Mouse (Mus musculus) midbrain, embryonic 13.5 days (tissue): ENCODE data around the gene Dbndd1. TPM values are rescaled to one million over a fixed set of nuclear protein-coding genes. Genes with fewer than 3 reads are reported as not detected.
A peak's percentile ranks its signal among the peaks of the same experiment; 100 is the strongest.
"Not testable (repeated sequence)": the region's sequence is repeated elsewhere in the genome, so short reads cannot be mapped to it uniquely, and the experiment has no call there.

Experiments
- ATAC-seq: fragments of 200-750 bp; cut with Nextera tagmentation; 2 replicates; pipeline ENCODE4 v1.8.0; 2017; ENCODE audit warnings: mild to moderate bottlenecking, moderate TSS enrichment, moderate library complexity
- H3K27ac ChIP-seq: fragments of 300-500 bp; sonication (generic); 2 replicates; pipeline ENCODE4 v1.5.1; 2015; ENCODE audit warnings: inconsistent platforms, mild to moderate bottlenecking, moderate library complexity
- H3K27me3 ChIP-seq: fragments of 300-500 bp; sonication (generic); 2 replicates; pipeline ENCODE4 v1.6.1; 2015; ENCODE audit warnings: mild to moderate bottlenecking, inconsistent platforms
- H3K36me3 ChIP-seq: fragments of 300-500 bp; sonication (generic); 2 replicates; pipeline ENCODE4 v1.6.1; 2015; ENCODE audit warnings: mild to moderate bottlenecking, inconsistent platforms
- H3K4me1 ChIP-seq: fragments of 300-500 bp; sonication (generic); replicated peaks from 2 replicates; pipeline ENCODE4 v1.6.1; 2015; ENCODE audit warnings: inconsistent platforms
- H3K4me2 ChIP-seq: fragments of 300-500 bp; sonication (generic); replicated peaks from 2 replicates; pipeline ENCODE4 v1.6.1; 2015; ENCODE audit warnings: moderate library complexity, mild to moderate bottlenecking, inconsistent platforms
- H3K4me3 ChIP-seq: fragments of 300-500 bp; sonication (generic); replicated peaks from 2 replicates; pipeline ENCODE4 v1.5.1; 2015; ENCODE audit warnings: mild to moderate bottlenecking, inconsistent platforms
- H3K9ac ChIP-seq: fragments of 300-500 bp; sonication (generic); replicated peaks from 2 replicates; pipeline ENCODE4 v1.6.1; 2015; ENCODE audit warnings: mild to moderate bottlenecking, inconsistent platforms
- H3K9me3 ChIP-seq: fragments of 300-500 bp; sonication (generic); 2 replicates; pipeline ENCODE4 v1.6.1; 2016; ENCODE audit warnings: mild to moderate bottlenecking, inconsistent platforms
- whole genome bisulfite sequencing: fragments of 180-500 bp; shearing (Covaris S2); methylation state at CpG from one replicate; pipeline ENCODE4 v1.1.7; 2015; 5-methylcytosine and 5-hydroxymethylcytosine counted together
- polyA plus RNA-seq: library from polyadenylated mRNA; unstranded; fragments of >200 nt; fragmentation: Nextera tagmentation; extraction: Ambion mirVana; gene quantifications from 2 replicates; pipeline ENCODE4 v1.2.1, GENCODE M21; 2015

The Dbndd1 gene
- polyA plus RNA-seq: 88.8 and 93.3 TPM in 2 replicates

DNA sequence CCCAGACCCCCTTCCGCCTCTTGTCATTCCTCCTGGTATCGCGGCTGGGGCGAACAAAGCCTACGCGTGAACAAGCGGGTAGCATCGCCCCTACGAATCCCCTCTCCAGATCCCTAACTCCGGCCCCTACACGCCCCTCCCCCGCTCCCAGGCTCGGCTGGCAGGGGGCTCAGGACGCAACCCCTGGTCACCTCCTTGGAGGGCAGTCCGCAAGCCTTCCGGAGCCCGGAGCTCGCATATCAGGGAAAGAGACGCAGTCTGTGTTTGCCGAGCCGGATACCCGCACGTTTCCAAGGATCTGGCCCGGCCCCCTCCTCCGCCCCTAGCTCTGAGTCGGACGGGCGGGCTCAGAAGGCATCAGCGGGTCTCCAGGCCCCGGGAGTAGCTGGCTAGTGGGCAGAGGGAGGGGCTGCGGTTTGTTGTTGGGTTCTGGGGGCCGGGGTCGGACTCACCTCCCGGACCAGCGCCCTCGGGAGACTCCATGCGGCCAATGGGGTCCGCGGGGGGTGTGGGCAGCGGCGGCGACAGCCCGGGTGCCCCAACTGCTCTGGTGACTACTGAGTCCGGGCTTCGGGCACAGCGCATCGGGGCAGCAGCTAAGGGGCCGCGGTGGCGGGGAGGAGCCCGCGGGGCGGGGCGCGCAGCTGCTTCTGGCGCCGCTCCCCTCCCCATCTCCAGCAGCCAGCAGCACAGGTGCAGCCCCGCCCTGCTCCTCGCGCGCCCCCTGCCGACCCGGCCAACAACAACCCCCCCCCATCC lies at the start of gene Dbndd1:
Dbndd1 (minus strand) TSS at position 683 of the 759 bp plus-strand sequence.
- peak within 1 kb of the TSS; percentile 97 for H3K27ac ChIP-seq
- H3K36me3 ChIP-seq: peaks cover 14% of the 10 kb centered on the region
- under 1% methylated on average over 61 of the region's 63 CpGs for WGBS
- H3K9me3 ChIP-seq: no peaks in the 10 kb centered on the region
- peak; percentile 71 for ATAC-seq
- H3K4me1 ChIP-seq: peaks cover 42% of the 10 kb centered on the region
- peaks cover 10% of the 10 kb centered on the region for H3K27me3 ChIP-seq
- peak within 1 kb of the TSS; percentile 87 for H3K4me3 ChIP-seq
- H3K9ac ChIP-seq: peak within 1 kb of the TSS; percentile 96
- H3K4me2 ChIP-seq: peak within 1 kb of the TSS; percentile 82

GRCm38 (mm10) chr8:123564221-123564620 lies 49.0 kb upstream of the Dbndd1 start:
- H3K4me2 ChIP-seq, ATAC-seq, H3K9me3 ChIP-seq, H3K4me1 ChIP-seq, H3K27me3 ChIP-seq, H3K4me3 ChIP-seq, H3K9ac ChIP-seq, H3K27ac ChIP-seq, H3K36me3 ChIP-seq: not testable (repeated sequence)
- WGBS: no CpG with 5 or more reads among the region's 45 CpGs

DNA sequence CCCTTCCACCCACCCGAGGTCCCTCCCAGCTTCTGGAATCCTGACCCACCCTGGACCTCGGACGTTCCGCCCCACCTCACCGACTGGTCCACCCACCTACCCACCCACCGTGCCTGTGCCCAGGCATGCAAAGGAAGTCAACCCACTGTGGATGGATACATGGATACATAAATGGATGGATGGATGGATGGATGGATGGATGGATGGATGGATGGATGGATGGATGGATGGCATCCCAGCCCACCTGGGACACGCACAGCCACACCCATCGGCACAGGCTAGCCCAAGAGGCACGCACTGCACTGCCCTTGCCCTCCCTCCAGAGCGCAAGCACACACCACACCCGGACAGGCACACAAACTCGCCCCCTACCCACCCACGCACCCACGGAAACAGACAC lies 22.4 kb upstream of the Dbndd1 start:
- ATAC-seq, H3K9ac ChIP-seq, H3K27ac ChIP-seq, H3K4me1 ChIP-seq, H3K9me3 ChIP-seq, H3K4me2 ChIP-seq, H3K4me3 ChIP-seq: not testable (repeated sequence)
- H3K27me3 ChIP-seq: peaks cover 13% of the 10 kb centered on the region
- 78% methylated on average over 7 of the region's 14 CpGs for WGBS
- peaks cover 44% of the 10 kb centered on the region for H3K36me3 ChIP-seq

DNA sequence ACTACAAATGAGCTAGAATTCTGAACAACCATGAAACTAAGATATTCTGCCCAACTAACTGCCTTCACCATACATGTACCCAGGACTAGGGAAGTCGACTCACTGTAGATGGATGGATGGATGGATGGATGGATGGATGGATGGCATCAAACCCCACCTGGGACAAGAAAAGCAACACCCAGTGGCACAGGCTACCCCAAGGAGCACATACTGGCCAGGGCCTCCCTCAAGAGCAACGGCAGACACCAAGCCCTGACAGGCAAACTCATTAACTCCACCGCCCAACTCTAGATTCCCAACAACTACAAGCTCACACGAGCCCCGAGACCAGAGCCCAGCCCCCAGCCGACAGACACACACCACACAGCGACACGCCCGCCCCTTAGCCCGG lies 21.7 kb upstream of the Dbndd1 start:
- Histone ChIP-seq H3K9me3 (no peaks in the 10 kb centered on the region), H3K4me2 (no peak overlapping the region), H3K4me1 (no peaks in the 10 kb centered on the region), H3K27me3 (peaks cover 13% of the 10 kb centered on the region), H3K4me3 (no peak overlapping the region), H3K36me3 (peaks cover 50% of the 10 kb centered on the region), H3K27ac (no peak overlapping the region), H3K9ac (no peak overlapping the region)
- WGBS: 31% methylated on average over 10 of the region's 10 CpGs
- no peak for ATAC-seq

DNA sequence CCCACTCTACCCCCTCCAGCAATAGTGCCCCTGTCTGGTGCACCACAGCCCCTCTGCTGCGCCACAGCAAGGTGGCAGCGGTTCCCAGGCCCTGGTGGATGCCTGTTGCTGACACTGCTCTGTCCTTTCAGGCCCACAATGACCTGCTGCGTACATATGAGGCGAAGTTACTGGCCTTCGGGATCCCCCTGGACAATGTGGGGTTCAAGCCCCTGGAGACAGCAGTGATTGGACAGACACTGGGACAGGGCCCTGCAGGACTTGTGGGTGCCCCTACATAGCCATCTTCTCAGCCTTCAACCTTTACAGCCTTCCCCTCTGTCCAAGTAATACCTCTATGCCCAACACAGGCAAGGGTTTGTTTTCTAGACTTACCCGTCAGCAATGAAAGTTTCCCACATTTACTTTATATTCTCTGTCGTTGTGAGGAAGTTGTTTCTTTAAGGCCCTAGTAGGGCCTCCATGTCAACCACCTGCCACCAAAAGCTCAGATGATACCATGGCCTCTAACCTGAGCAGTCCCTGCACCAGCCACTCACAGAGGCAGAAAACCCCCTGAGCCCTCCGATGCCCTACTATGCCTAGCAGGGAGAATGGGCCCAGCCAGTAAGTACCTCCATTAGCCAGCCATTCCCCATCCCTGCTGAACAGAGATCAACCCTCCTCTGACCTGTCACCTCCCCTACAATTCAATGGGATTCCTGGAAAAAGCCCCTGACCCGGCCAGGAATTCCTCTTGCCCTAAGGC lies 21.2 kb upstream of the Dbndd1 start:
- H3K9me3 ChIP-seq: no peaks in the 10 kb centered on the region
- WGBS: 87% methylated on average over 9 of the region's 9 CpGs
- peaks cover 13% of the 10 kb centered on the region for H3K27me3 ChIP-seq
- no peak overlapping the region for H3K9ac ChIP-seq
- no peaks in the 10 kb centered on the region for H3K4me1 ChIP-seq
- peaks cover 56% of the 10 kb centered on the region for H3K36me3 ChIP-seq
- no peak overlapping the region for H3K27ac ChIP-seq
- no peak overlapping the region for H3K4me2 ChIP-seq
- no peak overlapping the region for H3K4me3 ChIP-seq
- ATAC-seq: no peak

- no peak overlapping the region for H3K9ac ChIP-seq
- 92% methylated on average over 25 of the region's 25 CpGs for WGBS
- H3K9me3 ChIP-seq: no peaks in the 10 kb centered on the region
- H3K4me3 ChIP-seq: no peak overlapping the region
- no peaks in the 10 kb centered on the region for H3K4me1 ChIP-seq
- no peaks in the 10 kb centered on the region for H3K27me3 ChIP-seq
- H3K36me3 ChIP-seq: peaks cover 99% of the 10 kb centered on the region
- H3K4me2 ChIP-seq: no peak overlapping the region
- no peak overlapping the region for H3K27ac ChIP-seq
- ATAC-seq: no peak
Observed at GRCm38 (mm10) chr8:123527720-123528489, 12.6 kb upstream of the Dbndd1 start.

GRCm38 (mm10) chr8:123520048-123520447 lies 4.8 kb upstream of the Dbndd1 start:
- not testable (repeated sequence) for ATAC-seq, H3K4me3 ChIP-seq, H3K27ac ChIP-seq, H3K4me2 ChIP-seq, H3K27me3 ChIP-seq, H3K9me3 ChIP-seq, H3K9ac ChIP-seq
- Histone ChIP-seq H3K4me1 (peaks cover 34% of the 10 kb centered on the region), H3K36me3 (peaks cover 45% of the 10 kb centered on the region)
- 90% methylated on average over 1 of the region's 1 CpGs for WGBS

GRCm38 (mm10) chr8:123518667-123519066 lies 3.4 kb upstream of the Dbndd1 start, which contains the start of gene Gas8:
Gene Gas8 (plus strand): TSS chr8:123518834.
- ATAC-seq: peak; percentile 87

DNA sequence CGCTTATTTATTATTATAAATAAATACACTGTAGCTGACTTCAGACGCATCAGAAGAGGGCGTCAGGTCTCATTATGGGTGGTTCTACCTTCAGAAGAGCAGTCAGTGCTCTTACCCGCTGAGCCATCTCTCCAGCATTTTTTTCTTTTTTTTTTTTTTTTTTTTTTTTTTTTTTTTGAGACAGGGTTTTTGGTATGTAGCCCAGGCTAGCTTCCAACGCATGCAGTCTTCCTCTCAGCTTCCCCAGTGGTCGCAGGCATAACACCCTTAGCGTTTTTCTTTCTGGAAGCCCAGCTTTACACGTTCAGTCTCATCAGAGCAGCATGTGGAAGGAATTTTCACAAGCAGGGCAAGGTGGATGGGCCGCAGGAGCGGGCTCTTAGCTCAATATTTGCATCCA lies 2.9 kb upstream of the Dbndd1 start:
- Histone ChIP-seq H3K4me2 (peak overlapping the region; percentile 94), H3K27ac (peak overlapping the region; percentile 55; the same call in 1 of the 2 replicates), H3K4me3 (peak overlapping the region; percentile 80), H3K9ac (peak overlapping the region; percentile 95), H3K27me3 (peaks cover 10% of the 10 kb centered on the region), H3K4me1 (peaks cover 44% of the 10 kb centered on the region), H3K36me3 (peaks cover 26% of the 10 kb centered on the region), H3K9me3 (no peaks in the 10 kb centered on the region)
- 44% methylated on average over 10 of the region's 10 CpGs for whole genome bisulfite sequencing
- ATAC-seq: no peak

More at GRCm38 (mm10) chr8:123518667-123519066, 3.4 kb upstream of the Dbndd1 start, which contains the start of gene Gas8:
- H3K4me1 ChIP-seq: peaks cover 39% of the 10 kb centered on the region
- peaks cover 10% of the 10 kb centered on the region for H3K27me3 ChIP-seq
- WGBS: under 1% methylated on average over 20 of the region's 20 CpGs
- peaks cover 31% of the 10 kb centered on the region for H3K36me3 ChIP-seq
- H3K4me3 ChIP-seq: peak within 1 kb of the TSS; percentile 80
- H3K9ac ChIP-seq: peak within 1 kb of the TSS; percentile 95
- H3K9me3 ChIP-seq: no peaks in the 10 kb centered on the region
- peak within 1 kb of the TSS; percentile 94 for H3K4me2 ChIP-seq
- peak within 1 kb of the TSS; percentile 55 for H3K27ac ChIP-seq

DNA sequence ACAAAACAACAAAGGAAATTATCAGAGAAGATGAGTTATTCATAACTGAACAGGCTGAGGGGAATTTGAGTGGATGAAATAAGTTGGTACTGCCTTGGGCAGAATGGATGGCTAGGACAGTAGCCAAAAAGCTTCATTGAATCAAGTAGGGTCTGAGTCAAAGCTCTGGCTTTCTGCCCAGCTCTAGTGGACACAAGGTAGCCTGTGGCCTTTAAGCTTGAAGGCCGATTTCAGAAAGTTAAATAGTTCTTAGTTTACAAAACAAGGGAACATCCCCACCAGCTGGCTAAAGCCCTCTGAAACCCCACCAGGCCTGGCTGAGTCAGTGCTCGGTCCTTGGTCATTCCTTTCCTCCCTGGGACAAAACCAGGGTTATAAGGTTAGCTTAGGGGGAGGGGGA lies 1.3 kb upstream of the Dbndd1 start:
- Histone ChIP-seq H3K4me3 (no peak overlapping the region), H3K36me3 (peaks cover 13% of the 10 kb centered on the region), H3K9me3 (no peaks in the 10 kb centered on the region), H3K27ac (no peak overlapping the region), H3K4me2 (no peak overlapping the region), H3K4me1 (peaks cover 49% of the 10 kb centered on the region), H3K27me3 (peaks cover 10% of the 10 kb centered on the region), H3K9ac (no peak overlapping the region)
- ATAC-seq: no peak
- WGBS: 27% methylated on average over 2 of the region's 2 CpGs

DNA sequence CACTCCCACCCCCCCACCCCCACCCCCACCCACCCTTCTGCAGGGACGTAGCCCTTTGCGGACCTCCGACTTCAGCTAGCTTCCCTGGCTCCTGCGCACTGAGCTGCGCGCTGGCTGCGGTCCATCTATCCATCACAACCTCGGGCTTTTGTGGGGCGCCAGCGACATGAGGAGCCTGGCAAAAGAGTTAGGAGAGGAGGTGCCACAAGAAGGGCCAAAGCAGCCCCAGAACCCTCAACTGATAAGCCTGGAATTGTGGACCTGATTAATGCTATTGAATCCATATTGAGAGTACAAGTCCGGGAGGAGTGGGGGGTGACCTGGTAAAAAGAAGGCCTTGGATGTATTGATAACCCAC lies 256 bp upstream of the Dbndd1 start:
- no peaks in the 10 kb centered on the region for H3K9me3 ChIP-seq
- WGBS: 2% methylated on average over 11 of the region's 11 CpGs
- ATAC-seq: peak; percentile 27
- H3K4me3 ChIP-seq: peak overlapping the region; percentile 87
- peaks cover 10% of the 10 kb centered on the region for H3K27me3 ChIP-seq
- H3K4me2 ChIP-seq: peak overlapping the region; percentile 82
- peak overlapping the region; percentile 97 for H3K27ac ChIP-seq
- H3K4me1 ChIP-seq: peaks cover 48% of the 10 kb centered on the region
- H3K36me3 ChIP-seq: peaks cover 14% of the 10 kb centered on the region
- peak overlapping the region; percentile 49 for H3K9ac ChIP-seq
